ENCODE assay signal across 13 mouse cellular contexts in genomic region chr15:7922291-7923037, GRCm38 (mm10).
DNase-seq lines count a peak whose midpoint lies in the region; TF ChIP-seq lines count a peak whose summit lies in the region.
"Had no signal": no experiment of that assay in that cellular context is flagged by ENCODE, and none has a peak within 500 bp of the region (broad histone marks: within the 10 kb centered on the region; RNA-seq: fewer than 3 reads in every experiment).

No protein-coding gene starts in this region.

- no peak overlapping the region for H3K27ac ChIP-seq in layer of hippocampus, adult 2 months
- H3K27ac ChIP-seq: kidney, postnatal 0 days had no signal

- H3K4me3 ChIP-seq in layer of hippocampus, adult 2 months = no peak overlapping the region

- peak in 1 of 2 experiments; percentile 19 for DNase-seq in layer of hippocampus, adult 2 months (ENCODE audit: low spot score in 2 of 2)
- no peak for DNase-seq in layer of hippocampus, adult 9-10 months (ENCODE audit: low spot score)
- peak; percentile 31 for DNase-seq in brain, embryonic 14.5 days (ENCODE audit: low read depth)
- peak; percentile 53 for DNase-seq in cerebellum, adult 11 months
- peak; percentile 75 to 82 for DNase-seq in cerebellum, postnatal 25 days
- no peak for DNase-seq in MN1 (ENCODE audit: low spot score)
- no peak for DNase-seq in thymus, postnatal 4 days
- DNase-seq in lung, postnatal 10 days = no peak
- DNase-seq: adrenal gland, postnatal 14 days; lung, embryonic 14.5 days; right cerebral cortex, postnatal 14 days; thymus, postnatal 36 days had no signal

- no peak for TF ChIP-seq POLR2A in brain, embryonic 14.5 days (IDR thresholded peaks at IDR 0.05; ENCODE audit: borderline replicate concordance, extremely low read depth, insufficient read depth, insufficient read length, poor library complexity, severe bottlenecking)

- peak; percentile 35 for TF ChIP-seq CTCF in layer of hippocampus, adult 2 months (conservative IDR thresholded peaks at IDR 0.05)
- no peak for TF ChIP-seq CTCF in brain, embryonic 14.5 days (IDR thresholded peaks at IDR 0.05; ENCODE audit: borderline replicate concordance, extremely low read depth, insufficient read depth, insufficient read length)

Comparison
In these comparisons a context has a peak if more than half of its experiments do, and no peak if none do; other contexts are left out.
1. DNase-seq: peak in brain, embryonic 14.5 days (single experiment), cerebellum, adult 11 months (single experiment) and cerebellum, postnatal 25 days (2 of 2); none in layer of hippocampus, adult 9-10 months (single experiment), MN1 (single experiment), thymus, postnatal 4 days (single experiment) and lung, postnatal 10 days (single experiment).